Mouse (Mus musculus) lung, adult 2 months (tissue): Measurements from ENCODE around the gene Gm20671. TPM values are rescaled to one million over a fixed set of nuclear protein-coding genes. Genes with fewer than 3 reads are reported as not detected.
"Not testable (repeated sequence)": the region's sequence is repeated elsewhere in the genome, so short reads cannot be mapped to it uniquely, and the experiment has no call there.

Source experiments
- DNase-seq: peaks from one replicate; pipeline ENCODE4 v3.0.0; 2022
- H3K4me1 ChIP-seq: fragments of 200-500 bp; 2 replicates; pipeline ENCODE4 v1.6.1; 2011; ENCODE audit warnings: low read length; ENCODE audit not compliant: control insufficient read depth, insufficient read depth
- H3K4me3 ChIP-seq: fragments of 200-500 bp; replicated peaks from 2 replicates; pipeline ENCODE3; 2011; ENCODE audit warnings: low read depth, mild to moderate bottlenecking, control low read depth, low read length; ENCODE audit errors: extremely low read depth
- CTCF ChIP-seq: fragments of 200-500 bp; IDR thresholded peaks from 2 replicates; pipeline ENCODE4 v1.5.1; 2011; ENCODE audit warnings: mild to moderate bottlenecking, low read length, control low read depth; ENCODE audit not compliant: insufficient read depth
- POLR2A ChIP-seq: fragments of 200-500 bp; IDR thresholded peaks from 2 replicates; pipeline ENCODE4 v1.6.1; 2011; ENCODE audit warnings: low read depth, mild to moderate bottlenecking, control low read depth, low read length, borderline replicate concordance; ENCODE audit errors: extremely low read depth
- WGBS: fragments of 180-500 bp; shearing (Covaris S2); methylation state at CpG from one replicate; pipeline ENCODE4 v1.1.7; 2018; 5-methylcytosine and 5-hydroxymethylcytosine counted together
- polyA plus RNA-seq: library from polyadenylated mRNA; depleted of rRNA; stranded (reverse); fragments of >200 nt; gene quantifications from 2 replicates; pipeline ENCODE4 v1.2.3, GENCODE M21; 2012

The Gm20671 gene
- polyA plus RNA-seq, 1 experiment: 12.4 TPM

DNA sequence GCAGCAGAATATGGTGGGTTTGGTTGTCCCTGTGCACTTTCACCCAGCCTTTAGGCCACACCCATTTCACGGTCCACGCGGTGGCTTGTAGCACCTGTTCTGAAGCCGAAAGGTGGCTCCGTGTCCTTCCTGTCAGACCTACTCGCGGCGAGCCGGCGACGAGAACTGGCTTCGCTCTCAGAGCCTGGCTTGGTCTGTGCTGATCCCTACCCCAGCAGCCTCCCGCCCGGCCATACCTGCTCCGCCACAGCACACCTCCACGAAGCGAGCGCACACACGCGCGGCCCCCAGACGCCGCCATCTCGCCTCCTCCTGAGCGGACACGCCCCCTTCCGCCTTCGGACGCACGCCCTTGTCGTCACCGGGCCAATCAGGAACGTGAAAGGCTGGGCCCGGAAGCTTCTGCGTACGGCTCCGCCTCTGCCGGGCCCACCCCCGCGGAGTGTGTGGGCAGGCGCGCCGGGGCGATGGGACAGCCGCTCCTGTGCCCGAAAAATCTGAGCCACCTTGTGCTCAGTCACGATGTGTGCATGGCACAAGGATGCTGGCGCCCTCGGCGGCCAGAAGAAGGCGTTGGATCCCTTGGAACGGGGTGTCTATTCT, 41.5 kb downstream of the Gm20671 start, which contains the start of gene Pisd:
Gene Pisd, minus strand, starts transcription at position 334 of the 603 bp plus-strand sequence.
- WGBS: under 1% methylated on average over 52 of the region's 52 CpGs
- TF ChIP-seq CTCF (0 out of 2 replicates have a peak, but pooled peaks have one; percentile 9), POLR2A (peak; percentile 88)
- Histone ChIP-seq H3K4me1 (no peaks in the 10 kb centered on the region), H3K4me3 (peak within 1 kb of the TSS; percentile 90)
- DNase-seq: peak; percentile 93

GRCm38 (mm10) chr5:32784726-32785125, 42.2 kb downstream of the Gm20671 start:
- no peak for DNase-seq
- Histone ChIP-seq H3K4me3 (no peak overlapping the region), H3K4me1 (no peaks in the 10 kb centered on the region)
- WGBS: 16% methylated on average over 5 of the region's 5 CpGs
- TF ChIP-seq POLR2A: no peak
- no peak for TF ChIP-seq CTCF

DNA sequence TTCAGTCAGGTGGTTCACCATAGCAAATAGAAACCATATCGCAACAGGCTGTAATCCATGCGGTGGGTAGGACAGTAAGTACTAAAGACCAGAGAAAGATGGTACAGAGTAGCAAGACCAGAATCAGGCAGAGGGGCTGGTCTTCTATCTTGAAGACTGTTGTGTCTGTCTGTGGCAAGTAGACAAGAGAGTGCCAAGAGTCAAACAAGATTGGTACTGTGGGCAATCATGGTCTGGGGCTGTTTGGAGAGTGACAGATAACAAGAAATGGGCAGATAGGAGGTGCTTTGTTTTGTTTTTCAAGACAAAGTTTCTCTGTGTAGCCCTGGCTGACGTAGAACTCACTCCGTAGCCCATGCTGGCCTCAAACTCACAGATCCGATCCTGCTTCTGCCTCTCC, 45.3 kb downstream of the Gm20671 start:
- no peak for TF ChIP-seq POLR2A
- no peak for TF ChIP-seq CTCF
- 97% methylated on average over 5 of the region's 5 CpGs for WGBS

DNA sequence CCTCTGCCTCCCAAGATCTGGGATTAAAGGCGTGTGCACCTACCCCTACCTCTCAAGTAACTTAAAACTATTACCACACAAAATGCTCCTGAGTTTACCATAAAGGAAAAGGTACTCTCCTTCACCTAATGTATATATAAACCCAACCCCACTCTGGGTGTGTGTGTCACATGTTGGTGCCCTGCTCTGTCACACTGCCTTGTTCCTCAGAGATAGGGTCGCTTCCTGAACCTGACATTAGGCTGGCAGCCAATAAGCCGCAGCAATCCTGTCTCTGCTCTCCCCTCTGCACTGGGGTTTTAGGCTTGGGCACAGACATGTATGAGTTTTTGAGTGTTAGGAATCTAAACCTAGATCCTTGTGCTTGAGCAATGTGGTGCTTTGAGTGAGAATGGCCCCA, 48.7 kb downstream of the Gm20671 start:
- TF ChIP-seq CTCF (no peak), POLR2A (no peak)
- no peaks in the 10 kb centered on the region for H3K4me1 ChIP-seq
- H3K4me3 ChIP-seq: no peak overlapping the region
- 81% methylated on average over 3 of the region's 3 CpGs for WGBS
- no peak for DNase-seq

More for the DNA sequence above, 45.3 kb downstream of the Gm20671 start:
- no peaks in the 10 kb centered on the region for H3K4me1 ChIP-seq
- no peak for DNase-seq
- no peak overlapping the region for H3K4me3 ChIP-seq

- no peak for TF ChIP-seq CTCF
- TF ChIP-seq POLR2A: no peak
- WGBS: 91% methylated on average over 2 of the region's 2 CpGs
- DNase-seq: no peak
- Histone ChIP-seq H3K4me1 (no peaks in the 10 kb centered on the region), H3K4me3 (no peak overlapping the region)
Measured at GRCm38 (mm10) chr5:32772361-32772760, 54.5 kb downstream of the Gm20671 start.

DNA sequence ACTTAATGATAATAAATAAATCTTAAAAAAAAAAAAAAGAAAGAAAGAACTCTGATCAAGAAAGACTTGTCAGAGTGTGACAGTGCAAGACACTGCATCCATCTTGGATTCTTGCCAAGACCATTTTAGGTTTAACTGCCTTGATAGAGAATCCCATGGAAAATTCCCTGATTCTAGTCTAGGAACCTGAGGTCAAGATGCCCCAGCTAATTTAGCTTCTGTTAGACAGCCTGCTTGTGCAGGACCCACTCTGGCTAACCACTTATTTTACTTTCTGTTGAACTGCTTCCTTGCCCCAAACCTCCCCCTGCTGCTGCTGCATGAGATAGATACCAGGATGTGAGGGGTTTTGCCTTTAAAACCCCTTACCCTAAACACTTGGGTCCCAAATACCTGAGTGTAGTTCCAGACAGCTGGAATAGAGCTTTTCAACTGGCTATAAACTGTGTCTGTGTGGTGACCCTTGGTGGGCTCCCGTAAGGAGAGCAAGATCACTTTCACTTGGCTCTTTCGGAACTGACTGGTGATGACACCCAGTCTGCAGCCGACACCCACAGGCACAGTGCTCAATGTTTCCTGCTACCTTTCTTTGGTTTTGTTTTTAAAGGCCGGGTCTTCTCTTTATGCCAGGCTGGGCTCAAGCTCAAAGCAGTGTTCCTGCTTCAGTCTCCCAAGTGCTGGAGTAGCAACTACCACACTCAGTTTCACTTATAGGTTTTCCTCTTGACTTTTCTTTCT, 59.1 kb downstream of the Gm20671 start:
- Histone ChIP-seq H3K4me1 (no peaks in the 10 kb centered on the region; the same call in 1 of the 2 replicates), H3K4me3 (no peak overlapping the region)
- TF ChIP-seq CTCF: no peak
- DNase-seq: no peak
- 70% methylated on average over 4 of the region's 4 CpGs for WGBS

DNA sequence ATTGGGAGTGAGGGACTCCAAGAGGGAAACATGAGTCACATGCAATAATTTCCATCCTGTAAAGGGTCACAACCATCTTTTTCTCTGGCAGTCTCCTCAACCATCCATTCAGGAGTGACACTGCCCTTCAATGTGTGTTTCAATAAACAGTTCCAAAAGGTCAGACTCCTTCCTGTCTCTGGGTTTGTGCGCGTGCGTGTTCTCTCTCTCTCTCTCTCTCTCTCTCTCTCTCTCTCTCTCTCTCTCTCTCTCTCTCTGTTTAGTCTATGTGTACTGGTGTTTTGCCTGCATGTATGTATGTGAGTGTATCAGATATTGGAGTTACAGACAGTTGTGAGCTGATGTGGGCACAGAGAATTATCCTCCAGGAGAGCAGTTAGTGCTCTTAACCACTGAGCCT, 59.9 kb downstream of the Gm20671 start:
- H3K4me3 ChIP-seq: no peak overlapping the region
- WGBS: 41% methylated on average over 3 of the region's 3 CpGs
- no peak for DNase-seq
- H3K4me1 ChIP-seq: peaks cover under 1% of the 10 kb centered on the region
- TF ChIP-seq CTCF: no peak
- TF ChIP-seq POLR2A: no peak

- WGBS: 38% methylated on average over 5 of the region's 5 CpGs
- H3K4me1 ChIP-seq: peaks cover 7% of the 10 kb centered on the region
- TF ChIP-seq POLR2A: no peak
- TF ChIP-seq CTCF: no peak
- no peak overlapping the region for H3K4me3 ChIP-seq
- DNase-seq: no peak
Measured at GRCm38 (mm10) chr5:32761566-32762140, 65.3 kb downstream of the Gm20671 start.

DNA sequence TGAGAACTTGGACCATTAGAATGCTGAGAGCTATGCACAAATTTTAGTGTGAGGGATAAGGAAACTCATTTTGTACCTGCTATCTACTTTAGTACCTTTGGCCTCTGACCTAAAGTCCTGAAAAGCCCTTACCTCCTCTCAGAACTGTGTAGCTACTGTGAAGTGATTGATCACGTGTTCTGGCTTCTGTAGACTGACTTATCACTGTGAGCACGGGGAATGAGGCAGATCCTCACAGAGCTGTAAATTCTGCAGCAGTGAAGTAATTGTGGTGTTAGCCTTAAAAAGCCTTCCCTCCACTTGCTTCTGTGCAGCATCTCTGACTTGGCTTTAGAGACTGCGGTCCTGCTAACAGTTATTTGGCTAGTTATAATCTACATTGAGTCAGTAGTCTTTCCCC, 66.1 kb downstream of the Gm20671 start:
- no peak for TF ChIP-seq CTCF
- no peak for TF ChIP-seq POLR2A
- Histone ChIP-seq H3K4me3 (no peak overlapping the region), H3K4me1 (peaks cover 7% of the 10 kb centered on the region)
- DNase-seq: no peak
- 71% methylated on average over 3 of the region's 3 CpGs for WGBS

DNA sequence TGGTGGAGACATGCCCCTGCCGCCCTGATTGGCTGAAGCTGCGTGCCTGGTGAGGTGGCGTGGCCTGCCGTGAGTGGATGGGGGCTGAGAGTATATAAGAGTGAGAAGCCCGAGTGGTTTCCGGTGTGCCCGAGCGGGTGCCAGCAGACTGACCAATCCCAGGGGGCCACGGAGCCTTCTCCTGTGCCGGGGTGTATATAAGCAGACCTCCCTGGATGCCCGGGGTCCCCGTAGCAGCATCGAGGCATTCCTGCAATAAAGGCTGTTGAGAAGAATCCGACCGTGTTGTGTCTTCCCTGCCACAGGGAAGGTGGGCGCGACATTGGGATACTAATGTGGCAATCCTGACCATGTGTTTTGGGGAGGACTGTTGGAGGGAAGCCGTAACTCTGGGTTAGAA, 66.6 kb downstream of the Gm20671 start:
- not testable (repeated sequence) for DNase-seq, H3K4me1 ChIP-seq, H3K4me3 ChIP-seq
- 95% methylated on average over 18 of the region's 18 CpGs for WGBS
